Mouse (Mus musculus): ENCODE data around the gene Armc10. TPM values are rescaled to one million over a fixed set of nuclear protein-coding genes. Genes with fewer than 3 reads are reported as not detected.

Gene Armc10
- polyA plus RNA-seq (2015; fragmentation: Nextera tagmentation; extraction: Ambion mirVana): 8.6 and 10.0 TPM in 2 replicates

DNA sequence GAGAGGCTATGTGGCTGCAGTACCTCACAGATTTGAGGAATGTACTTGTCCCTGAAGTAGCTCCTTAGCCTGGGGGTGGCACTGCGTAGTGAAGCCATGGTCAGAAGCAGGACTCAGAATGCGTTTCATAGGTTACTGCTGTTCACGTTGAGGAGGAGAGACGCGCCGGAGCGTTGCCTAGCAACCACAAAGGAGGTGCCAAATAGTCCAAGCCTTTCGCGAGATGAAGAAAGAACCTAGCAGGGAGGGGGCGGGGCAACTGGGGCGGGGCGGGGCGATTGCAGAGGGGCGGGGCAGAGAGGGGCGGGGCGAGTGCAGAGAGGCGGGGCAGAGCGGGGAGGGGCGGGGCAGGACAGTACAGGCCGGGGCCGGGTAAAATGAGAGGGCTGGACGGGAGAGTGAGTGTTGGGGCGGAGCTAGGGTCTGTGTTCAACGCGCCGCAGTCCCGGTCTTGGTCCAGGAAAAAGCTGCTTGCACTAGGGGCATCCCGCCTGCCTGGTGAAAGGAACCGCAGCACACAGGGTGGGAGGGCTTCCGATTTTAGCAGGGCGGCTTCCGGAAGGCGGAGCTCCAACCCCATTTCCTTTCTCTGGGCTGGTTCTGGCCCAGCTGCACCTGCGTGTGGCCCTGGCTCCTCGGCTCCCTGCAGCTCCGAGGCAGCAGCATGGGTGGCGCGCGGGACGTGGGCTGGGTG is at the start of gene Armc10, which contains the start of gene Fbxl13:
Gene Armc10 (plus strand): TSS at position 375 of the 694 bp plus-strand sequence.
Gene Fbxl13 (minus strand): TSS at position 196 of the 694 bp plus-strand sequence.

GRCm38 (mm10) chr5:21701351-21702008 is 55.9 kb downstream of the Armc10 start, which contains the start of gene Napepld:
Gene Napepld (minus strand): TSS chr5:21701396.

Other genes starting within 250 kb of the Armc10 start
- 0.40 and 1.0 TPM in 2 replicates for gene Ccdc146, start 221.1 kb upstream of the Armc10 start, polyA plus RNA-seq (2015; fragmentation: Nextera tagmentation; extraction: Ambion mirVana)
- gene Fam185a, start 220.9 kb upstream of the Armc10 start, polyA plus RNA-seq (2015; fragmentation: Nextera tagmentation; extraction: Ambion mirVana): 2.1 and 2.3 TPM in 2 replicates
- 53.2 and 68.5 TPM in 2 replicates for gene Lrrc17, start 102.3 kb upstream of the Armc10 start, polyA plus RNA-seq (2015; fragmentation: Nextera tagmentation; extraction: Ambion mirVana)
- 0.39 and 0.47 TPM in 2 replicates for gene Fbxl13, start 179 bp upstream of the Armc10 start, polyA plus RNA-seq (2015; fragmentation: Nextera tagmentation; extraction: Ambion mirVana)
- 2.1 and 2.4 TPM in 2 replicates for gene Napepld, start 55.6 kb downstream of the Armc10 start, polyA plus RNA-seq (2015; fragmentation: Nextera tagmentation; extraction: Ambion mirVana)
- 95.8 and 99.1 TPM in 2 replicates for gene Pmpcb, start 91.3 kb downstream of the Armc10 start, polyA plus RNA-seq (2015; fragmentation: Nextera tagmentation; extraction: Ambion mirVana)
- gene Dnajc2, start 139.4 kb downstream of the Armc10 start, polyA plus RNA-seq (2015; fragmentation: Nextera tagmentation; extraction: Ambion mirVana): 30.7 and 34.2 TPM in 2 replicates
- 167 and 179 TPM in 2 replicates for gene Psmc2, start 139.5 kb downstream of the Armc10 start, polyA plus RNA-seq (2015; fragmentation: Nextera tagmentation; extraction: Ambion mirVana)
- gene Slc26a5, start 219.8 kb downstream of the Armc10 start, polyA plus RNA-seq (2015; fragmentation: Nextera tagmentation; extraction: Ambion mirVana): not detected in 2 replicates